ENCODE assay signal across 10 mouse cellular contexts in genomic region chr16:91451949-91452348, GRCm38 (mm10). TPM values are rescaled to one million over a fixed set of nuclear protein-coding genes. Genes with fewer than 3 reads are reported as not detected.
A peak's percentile ranks its signal among the peaks of the same experiment; 100 is the strongest.
DNase-seq lines count a peak whose midpoint lies in the region; ATAC-seq and TF ChIP-seq lines count a peak whose summit lies in the region.
"Had no signal": no experiment of that assay in that cellular context is flagged by ENCODE, and none has a peak within 500 bp of the region (broad histone marks: within the 10 kb centered on the region; RNA-seq: fewer than 3 reads in every experiment).

No protein-coding gene starts in this region.

- H3K36me3 ChIP-seq in embryonic facial prominence, embryonic 15.5 days: no peaks in the 10 kb centered on the region
- no peaks in the 10 kb centered on the region for H3K36me3 ChIP-seq in embryonic facial prominence, embryonic 10.5 days (replicated peaks)
- H3K36me3 ChIP-seq in lung, embryonic 14.5 days (ENCODE audit: insufficient read depth): no peaks in the 10 kb centered on the region
- H3K36me3 ChIP-seq in liver, embryonic 13.5 days: no peaks in the 10 kb centered on the region
- no peaks in the 10 kb centered on the region for H3K36me3 ChIP-seq in stomach, embryonic 16.5 days (ENCODE audit: control insufficient read depth, insufficient read depth, low read length)
- no peaks in the 10 kb centered on the region for H3K36me3 ChIP-seq in midbrain, embryonic 10.5 days
- H3K36me3 ChIP-seq: hindbrain, embryonic 15.5 days; neural tube, embryonic 12.5 days had no signal

- no peak overlapping the region for H3K4me3 ChIP-seq in embryonic facial prominence, embryonic 15.5 days (replicated peaks)
- no peak overlapping the region for H3K4me3 ChIP-seq in embryonic facial prominence, embryonic 10.5 days
- H3K4me3 ChIP-seq in lung, embryonic 14.5 days (ENCODE audit: low read depth, low read length): no peak overlapping the region
- no peak overlapping the region for H3K4me3 ChIP-seq in liver, embryonic 13.5 days (replicated peaks)
- no peak overlapping the region for H3K4me3 ChIP-seq in stomach, embryonic 16.5 days (replicated peaks; ENCODE audit: low read length)
- no peak overlapping the region for H3K4me3 ChIP-seq in midbrain, embryonic 10.5 days
- H3K4me3 ChIP-seq: hindbrain, embryonic 15.5 days; neural tube, embryonic 12.5 days had no signal

- 0 out of 2 replicates have a peak overlapping the region, but pooled peaks have one; percentile 24 for H3K27ac ChIP-seq in embryonic facial prominence, embryonic 15.5 days (replicated peaks)
- H3K27ac ChIP-seq in embryonic facial prominence, embryonic 10.5 days (replicated peaks): no peak overlapping the region
- H3K27ac ChIP-seq in lung, embryonic 14.5 days (ENCODE audit: low read depth): peak overlapping the region; percentile 44; the same call in 1 of the 2 replicates
- H3K27ac ChIP-seq in liver, embryonic 13.5 days: peak overlapping the region; percentile 70
- H3K27ac ChIP-seq in stomach, embryonic 16.5 days (ENCODE audit: low read length): peak overlapping the region; percentile 62
- no peak overlapping the region for H3K27ac ChIP-seq in midbrain, embryonic 10.5 days (replicated peaks)
- H3K27ac ChIP-seq: hindbrain, embryonic 15.5 days; neural tube, embryonic 12.5 days had no signal

- H3K4me1 ChIP-seq in embryonic facial prominence, embryonic 15.5 days: 0 out of 2 replicates have a peak, but pooled peaks cover 6% of the 10 kb centered on the region
- H3K4me1 ChIP-seq in embryonic facial prominence, embryonic 10.5 days: peaks cover 8% of the 10 kb centered on the region
- peaks cover 2% of the 10 kb centered on the region; the same call in 1 of the 2 replicates for H3K4me1 ChIP-seq in lung, embryonic 14.5 days (ENCODE audit: insufficient read depth)
- peaks cover 61% of the 10 kb centered on the region for H3K4me1 ChIP-seq in liver, embryonic 13.5 days (replicated peaks)
- H3K4me1 ChIP-seq in stomach, embryonic 16.5 days (ENCODE audit: control insufficient read depth, insufficient read depth, low read length): peaks cover 16% of the 10 kb centered on the region
- H3K4me1 ChIP-seq in midbrain, embryonic 10.5 days: peaks cover 3% of the 10 kb centered on the region
- H3K4me1 ChIP-seq: hindbrain, embryonic 15.5 days; neural tube, embryonic 12.5 days had no signal

- no peaks in the 10 kb centered on the region for H3K27me3 ChIP-seq in embryonic facial prominence, embryonic 15.5 days
- no peaks in the 10 kb centered on the region for H3K27me3 ChIP-seq in embryonic facial prominence, embryonic 10.5 days (replicated peaks; ENCODE audit: low read depth, poor library complexity, severe bottlenecking)
- no peaks in the 10 kb centered on the region for H3K27me3 ChIP-seq in lung, embryonic 14.5 days (ENCODE audit: insufficient read depth, low read length)
- H3K27me3 ChIP-seq in liver, embryonic 13.5 days: no peaks in the 10 kb centered on the region
- H3K27me3 ChIP-seq in stomach, embryonic 16.5 days (ENCODE audit: control insufficient read depth, insufficient read depth, low read length): no peaks in the 10 kb centered on the region
- H3K27me3 ChIP-seq in midbrain, embryonic 10.5 days (ENCODE audit: low read depth, poor library complexity, severe bottlenecking): no peaks in the 10 kb centered on the region
- H3K27me3 ChIP-seq: hindbrain, embryonic 15.5 days; neural tube, embryonic 12.5 days had no signal

- H3K4me2 ChIP-seq in embryonic facial prominence, embryonic 15.5 days (replicated peaks): no peak overlapping the region
- no peak overlapping the region for H3K4me2 ChIP-seq in lung, embryonic 14.5 days
- H3K4me2 ChIP-seq in liver, embryonic 13.5 days: no peak overlapping the region
- H3K4me2 ChIP-seq in stomach, embryonic 16.5 days (ENCODE audit: low read depth, low read length): no peak overlapping the region
- H3K4me2 ChIP-seq: hindbrain, embryonic 15.5 days; neural tube, embryonic 12.5 days had no signal

- H3K9ac ChIP-seq in embryonic facial prominence, embryonic 15.5 days: no peak overlapping the region
- no peak overlapping the region for H3K9ac ChIP-seq in lung, embryonic 14.5 days
- H3K9ac ChIP-seq in liver, embryonic 13.5 days: no peak overlapping the region
- 0 out of 2 replicates have a peak overlapping the region, but pooled peaks have one; percentile 11 for H3K9ac ChIP-seq in stomach, embryonic 16.5 days (ENCODE audit: low read length)
- H3K9ac ChIP-seq: hindbrain, embryonic 15.5 days; neural tube, embryonic 12.5 days had no signal

- WGBS in embryonic facial prominence, embryonic 15.5 days: 76% methylated on average over 2 of the region's 2 CpGs
- WGBS in embryonic facial prominence, embryonic 10.5 days: 85% methylated on average over 2 of the region's 2 CpGs
- 69% methylated on average over 2 of the region's 2 CpGs for WGBS in lung, embryonic 14.5 days
- WGBS in liver, embryonic 13.5 days (ENCODE audit: insufficient replicate concordance): 22% methylated on average over 2 of the region's 2 CpGs
- 70% methylated on average over 2 of the region's 2 CpGs for WGBS in stomach, embryonic 16.5 days
- 86% methylated on average over 2 of the region's 2 CpGs for WGBS in midbrain, embryonic 10.5 days

- H3K9me3 ChIP-seq in embryonic facial prominence, embryonic 15.5 days (replicated peaks): no peaks in the 10 kb centered on the region
- H3K9me3 ChIP-seq in embryonic facial prominence, embryonic 10.5 days: no peaks in the 10 kb centered on the region
- H3K9me3 ChIP-seq in lung, embryonic 14.5 days (ENCODE audit: low read depth, low read length): no peaks in the 10 kb centered on the region
- H3K9me3 ChIP-seq in liver, embryonic 13.5 days (replicated peaks): no peaks in the 10 kb centered on the region
- H3K9me3 ChIP-seq in stomach, embryonic 16.5 days (replicated peaks; ENCODE audit: control insufficient read depth, low read length): no peaks in the 10 kb centered on the region
- H3K9me3 ChIP-seq in midbrain, embryonic 10.5 days (replicated peaks): 0 out of 2 replicates have a peak, but pooled peaks cover 7% of the 10 kb centered on the region
- H3K9me3 ChIP-seq: hindbrain, embryonic 15.5 days; neural tube, embryonic 12.5 days had no signal

- DNase-seq in embryonic facial prominence, embryonic 10.5 days (ENCODE audit: low spot score): no peak
- DNase-seq in lung, embryonic 14.5 days: no peak
- no peak for DNase-seq in lung, postnatal 10 days
- DNase-seq in liver, embryonic 13.5 days: no peak
- no peak for DNase-seq in cerebellum, postnatal 10 days
- no peak for DNase-seq in midbrain, embryonic 10.5 days (ENCODE audit: low spot score)

- no peak for TF ChIP-seq CTCF in lung, embryonic 14.5 days (IDR thresholded peaks at IDR 0.05; ENCODE audit: low read depth)

- no peak for ATAC-seq in embryonic facial prominence, embryonic 15.5 days (ENCODE audit: insufficient number of reproducible peaks, low FRiP score, low TSS enrichment, low read depth)
- ATAC-seq in lung, embryonic 14.5 days (ENCODE audit: insufficient read depth): no peak
- ATAC-seq in liver, embryonic 13.5 days (ENCODE audit: low read depth): no peak
- ATAC-seq in stomach, embryonic 16.5 days (ENCODE audit: insufficient read depth, low FRiP score): no peak

RNA-seq across cellular contexts. Expression of gene Ifnar1, which starts 33.1 kb away (rescaled TPM):
- polyA plus RNA-seq in embryonic facial prominence, embryonic 15.5 days (2015; fragmentation: Nextera tagmentation; extraction: Ambion mirVana): 57.1 and 57.4 TPM in 2 replicates
- polyA plus RNA-seq in embryonic facial prominence, embryonic 10.5 days (2016; fragmentation: Nextera tagmentation; extraction: Ambion mirVana): 56.9 and 57.6 TPM in 2 replicates
- polyA plus RNA-seq in lung, embryonic 14.5 days (2014; fragmentation: Nextera tagmentation; extraction: Ambion mirVana): 73.3 and 73.6 TPM in 2 replicates
- polyA plus RNA-seq in liver, embryonic 13.5 days (2015; fragmentation: Nextera tagmentation; extraction: Ambion mirVana): 18.0 and 19.1 TPM in 2 replicates
- 47.2 and 47.3 TPM in 2 replicates for polyA plus RNA-seq in stomach, embryonic 16.5 days (2015; fragmentation: Nextera tagmentation; extraction: Ambion mirVana)
- 52.0 and 55.8 TPM in 2 replicates for polyA plus RNA-seq in midbrain, embryonic 10.5 days (2016; fragmentation: Nextera tagmentation; extraction: Ambion mirVana)

RNA-seq across cellular contexts. Expression of gene Il10rb, which starts 46.0 kb away (rescaled TPM):
- 33.3 and 37.0 TPM in 2 replicates for polyA plus RNA-seq in embryonic facial prominence, embryonic 15.5 days (2015; fragmentation: Nextera tagmentation; extraction: Ambion mirVana)
- polyA plus RNA-seq in embryonic facial prominence, embryonic 10.5 days (2016; fragmentation: Nextera tagmentation; extraction: Ambion mirVana): 7.8 and 8.9 TPM in 2 replicates
- polyA plus RNA-seq in lung, embryonic 14.5 days (2014; fragmentation: Nextera tagmentation; extraction: Ambion mirVana): 32.8 and 36.4 TPM in 2 replicates
- polyA plus RNA-seq in liver, embryonic 13.5 days (2015; fragmentation: Nextera tagmentation; extraction: Ambion mirVana): 25.0 and 28.1 TPM in 2 replicates
- 52.3 and 58.1 TPM in 2 replicates for polyA plus RNA-seq in stomach, embryonic 16.5 days (2015; fragmentation: Nextera tagmentation; extraction: Ambion mirVana)
- 6.9 and 8.9 TPM in 2 replicates for polyA plus RNA-seq in midbrain, embryonic 10.5 days (2016; fragmentation: Nextera tagmentation; extraction: Ambion mirVana)

Comparison
In these comparisons a context has a peak if more than half of its experiments do, and no peak if none do; other contexts are left out.
1. H3K27ac ChIP-seq: peak in embryonic facial prominence, embryonic 15.5 days (single experiment), lung, embryonic 14.5 days (single experiment), liver, embryonic 13.5 days (single experiment) and stomach, embryonic 16.5 days (single experiment); none in embryonic facial prominence, embryonic 10.5 days (single experiment) and midbrain, embryonic 10.5 days (single experiment).